Mouse (Mus musculus) E14TG2a.4 (cell line): ENCODE measurements around the gene H2-T22.
"Not testable (repeated sequence)": the region's sequence is repeated elsewhere in the genome, so short reads cannot be mapped to it uniquely, and the experiment has no call there.

Experiments used
- H3K27me3 ChIP-seq: 2 replicates; pipeline ENCODE4 v1.6.1; 2014; ENCODE audit warnings: low read length, control low read depth; ENCODE audit not compliant: insufficient read depth
- H3K36me3 ChIP-seq: 2 replicates; pipeline ENCODE4 v1.6.1; 2014; ENCODE audit warnings: low read length, control low read depth; ENCODE audit not compliant: insufficient read depth
- H3K4me1 ChIP-seq: replicated peaks from 2 replicates; pipeline ENCODE4 v1.6.1; 2014; ENCODE audit warnings: low read depth, low read length, control low read depth
- H3K4me3 ChIP-seq: replicated peaks from 2 replicates; pipeline ENCODE4 v1.5.1; 2014; ENCODE audit warnings: mild to moderate bottlenecking, low read length
- H3K9me3 ChIP-seq: 2 replicates; pipeline ENCODE4 v1.6.1; 2014; ENCODE audit warnings: low read length, control low read depth
- CTCF ChIP-seq: conservative IDR thresholded peaks from 2 replicates; pipeline ENCODE4 v1.5.1; 2014; ENCODE audit warnings: low read length
- NANOG ChIP-seq: IDR thresholded peaks from 2 replicates; pipeline ENCODE4 v1.6.1; 2014; ENCODE audit warnings: borderline replicate concordance, low read length, mixed read lengths
- POU5F1 ChIP-seq: IDR thresholded peaks from 2 replicates; pipeline ENCODE4 v1.6.1; 2014; ENCODE audit warnings: low read length, borderline replicate concordance

H2-T22 gene

DNA sequence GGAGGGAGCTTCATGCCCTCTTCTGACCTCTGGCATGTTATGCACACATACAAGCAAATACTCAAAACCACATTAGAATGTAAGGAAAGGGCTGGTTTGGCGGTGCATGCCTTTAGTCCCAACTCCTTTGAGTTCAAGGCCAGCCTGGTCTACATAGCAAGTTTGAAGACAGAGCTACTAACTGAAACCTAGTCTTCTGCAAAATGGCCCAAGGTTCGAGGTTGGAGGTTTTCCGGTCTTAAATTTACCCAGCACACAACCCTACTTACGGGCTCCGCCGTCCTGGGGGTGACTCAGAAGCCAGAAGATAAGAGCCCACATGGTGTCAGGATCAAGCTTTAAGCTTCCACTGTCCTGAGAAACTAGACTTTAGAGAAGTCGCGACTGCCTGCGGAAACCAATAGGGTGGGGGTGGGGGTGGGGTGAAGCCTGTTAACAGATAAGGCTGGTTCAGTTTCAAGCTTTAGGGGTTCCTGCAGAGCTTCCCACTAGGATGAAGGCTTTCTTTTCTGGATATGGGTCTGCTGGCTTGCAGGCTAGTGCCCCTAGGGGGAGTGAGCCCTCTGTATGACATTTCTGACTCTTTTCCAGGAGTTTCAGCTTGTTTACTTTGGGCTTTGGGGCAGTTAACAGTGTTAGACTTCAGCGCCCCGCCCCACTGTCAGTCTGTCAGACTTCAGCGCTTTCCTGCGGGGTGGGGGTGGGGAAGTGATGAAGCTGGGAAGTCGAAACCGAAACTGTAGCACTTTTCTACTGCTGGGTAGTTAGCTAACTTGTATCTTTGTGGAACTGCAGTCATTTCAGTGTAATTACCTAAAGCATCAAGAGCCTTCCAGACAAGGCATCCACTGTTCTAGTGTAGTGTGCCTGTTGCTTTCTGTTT is 22.1 kb downstream of the H2-T22 start, which contains the start of gene H2-T24:
H2-T24 (minus strand) TSS at position 370 of the 883 bp plus-strand sequence.
- Histone ChIP-seq H3K4me1 (peaks cover 69% of the 10 kb centered on the region), H3K4me3 (no peak within 1 kb of the TSS; the same call in 1 of the 2 replicates), H3K27me3 (no peaks in the 10 kb centered on the region), H3K36me3 (peaks cover 43% of the 10 kb centered on the region), H3K9me3 (peaks cover 7% of the 10 kb centered on the region; the same call in 1 of the 2 replicates)
- TF ChIP-seq NANOG (no peak), POU5F1 (no peak), CTCF (no peak)

GRCm38 (mm10) chr17:36019519-36019918 is 23.0 kb downstream of the H2-T22 start:
- Histone ChIP-seq H3K9me3 (peaks cover 7% of the 10 kb centered on the region; the same call in 1 of the 2 replicates), H3K36me3 (peaks cover 45% of the 10 kb centered on the region), H3K4me3 (no peak overlapping the region), H3K4me1 (peaks cover 69% of the 10 kb centered on the region), H3K27me3 (no peaks in the 10 kb centered on the region)
- TF ChIP-seq NANOG (no peak), CTCF (no peak), POU5F1 (no peak)

DNA sequence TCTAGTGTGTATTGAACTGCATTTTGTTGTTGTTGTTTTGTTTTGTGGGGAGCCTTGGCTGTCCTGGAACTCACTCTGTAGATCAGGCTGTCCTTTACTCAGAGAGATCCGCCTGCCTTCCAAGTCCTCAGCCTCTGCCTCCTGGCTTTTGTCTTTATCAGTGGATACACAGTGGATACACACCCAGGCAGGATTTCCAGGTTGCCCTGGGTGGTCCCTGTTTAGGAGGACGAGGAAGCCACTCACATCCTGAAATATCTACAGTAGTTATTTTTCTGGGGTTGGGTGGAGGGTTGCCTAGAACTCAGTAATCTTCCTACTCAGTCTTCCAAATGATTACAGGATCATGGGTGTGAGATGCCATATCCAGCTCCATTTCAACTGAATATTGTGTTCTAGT is 23.6 kb downstream of the H2-T22 start:
- H3K4me3 ChIP-seq, result no peak overlapping the region
- H3K4me1 ChIP-seq, result peaks cover 68% of the 10 kb centered on the region
- TF ChIP-seq NANOG (no peak), CTCF (no peak), POU5F1 (no peak)
- no peaks in the 10 kb centered on the region for H3K27me3 ChIP-seq
- peaks cover 47% of the 10 kb centered on the region for H3K36me3 ChIP-seq
- peaks cover 7% of the 10 kb centered on the region; the same call in 1 of the 2 replicates for H3K9me3 ChIP-seq

DNA sequence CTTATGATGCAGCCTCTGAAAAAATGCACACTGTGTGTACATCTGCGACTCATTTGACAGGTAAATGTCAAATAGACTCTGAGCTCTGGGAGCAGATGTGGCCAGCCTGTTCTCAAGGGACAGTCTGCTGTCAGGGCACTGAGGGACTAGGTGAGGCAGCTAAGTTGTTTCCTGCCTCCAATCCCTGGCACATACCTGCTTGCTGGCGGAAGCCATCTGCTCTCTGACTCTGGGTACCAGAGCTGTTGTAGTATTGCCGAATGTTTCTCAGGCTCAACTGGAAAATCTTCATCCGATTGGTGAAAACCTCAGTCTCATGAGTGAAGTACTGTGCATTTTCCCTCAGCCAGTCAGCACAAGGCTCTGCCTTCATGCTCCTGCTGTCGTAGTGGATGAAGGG is 25.5 kb downstream of the H2-T22 start:
- H3K9me3 ChIP-seq, result peaks cover 7% of the 10 kb centered on the region; the same call in 1 of the 2 replicates
- H3K4me3 ChIP-seq, result no peak overlapping the region
- H3K36me3 ChIP-seq, result peaks cover 46% of the 10 kb centered on the region
- no peaks in the 10 kb centered on the region for H3K27me3 ChIP-seq
- peaks cover 51% of the 10 kb centered on the region for H3K4me1 ChIP-seq
- no peak for TF ChIP-seq POU5F1
- no peak for TF ChIP-seq NANOG
- TF ChIP-seq CTCF, result no peak

- H3K4me3 ChIP-seq, result no peak overlapping the region
- no peak for TF ChIP-seq NANOG
- TF ChIP-seq CTCF, result no peak
- TF ChIP-seq POU5F1, result no peak
- H3K36me3 ChIP-seq, result peaks cover 40% of the 10 kb centered on the region
- H3K9me3 ChIP-seq, result no peaks in the 10 kb centered on the region
- H3K27me3 ChIP-seq, result no peaks in the 10 kb centered on the region
- H3K4me1 ChIP-seq, result peaks cover 33% of the 10 kb centered on the region
These were observed 27.6 kb downstream of the H2-T22 start for GRCm38 (mm10) chr17:36014977-36015376.

DNA sequence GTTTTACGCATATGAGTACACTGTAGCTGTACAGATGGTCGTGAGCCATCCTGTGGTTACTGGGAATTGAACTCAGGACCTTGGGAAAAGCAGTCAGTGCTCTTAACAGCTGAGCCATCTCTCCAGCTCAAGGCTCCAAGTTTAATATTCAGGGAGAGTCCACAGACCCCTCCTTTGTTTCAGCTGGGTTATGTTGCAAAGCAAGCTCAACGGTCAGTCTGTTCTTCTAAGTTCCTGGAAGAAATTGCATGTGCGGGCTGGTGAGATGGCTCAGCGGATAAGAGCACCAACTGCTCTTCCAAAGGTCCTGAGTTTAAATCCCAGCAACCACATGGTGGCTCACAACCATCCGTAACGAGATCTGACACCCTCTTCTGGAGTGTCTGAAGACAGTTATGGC is 38.1 kb downstream of the H2-T22 start:
- not testable (repeated sequence) for H3K9me3 ChIP-seq, H3K27me3 ChIP-seq, H3K4me3 ChIP-seq
- H3K36me3 ChIP-seq, result peaks cover 25% of the 10 kb centered on the region; the same call in 1 of the 2 replicates
- H3K4me1 ChIP-seq, result peaks cover 54% of the 10 kb centered on the region

- H3K4me3 ChIP-seq, result no peak overlapping the region
- H3K9me3 ChIP-seq, result peaks cover 7% of the 10 kb centered on the region
- H3K36me3 ChIP-seq, result peaks cover 25% of the 10 kb centered on the region; the same call in 1 of the 2 replicates
- H3K27me3 ChIP-seq, result no peaks in the 10 kb centered on the region
- peaks cover 62% of the 10 kb centered on the region for H3K4me1 ChIP-seq
- TF ChIP-seq CTCF (no peak), POU5F1 (no peak), NANOG (no peak)
These were observed 39.2 kb downstream of the H2-T22 start for GRCm38 (mm10) chr17:36003331-36003730.

DNA sequence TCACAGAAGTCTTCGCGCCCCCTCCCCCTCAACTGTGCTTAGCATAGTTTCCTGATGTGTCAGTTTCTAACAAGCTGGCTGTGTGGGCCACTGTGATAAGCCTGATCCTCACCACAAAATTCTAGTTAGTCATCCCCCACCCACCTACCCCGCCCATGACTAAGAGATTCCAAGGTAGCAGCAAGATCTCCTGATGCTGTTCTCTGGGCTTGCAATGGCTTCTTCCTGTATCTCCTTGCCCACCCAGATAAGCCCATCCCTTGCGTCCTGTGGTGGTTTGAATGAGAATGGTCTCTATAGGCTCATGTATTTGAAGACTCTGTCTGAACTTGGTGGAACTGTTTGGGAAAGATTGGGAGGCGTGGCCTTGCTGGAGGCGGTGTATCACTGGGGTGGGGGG is 40.6 kb downstream of the H2-T22 start:
- H3K4me3 ChIP-seq, result no peak overlapping the region
- no peaks in the 10 kb centered on the region for H3K27me3 ChIP-seq
- TF ChIP-seq NANOG (no peak), POU5F1 (no peak), CTCF (no peak)
- peaks cover 25% of the 10 kb centered on the region; the same call in 1 of the 2 replicates for H3K36me3 ChIP-seq
- peaks cover 7% of the 10 kb centered on the region for H3K9me3 ChIP-seq
- H3K4me1 ChIP-seq, result peaks cover 75% of the 10 kb centered on the region
